Mouse (Mus musculus): ENCODE measurements around the gene Zfp91.
"Not testable (repeated sequence)": the region's sequence is repeated elsewhere in the genome, so short reads cannot be mapped to it uniquely, and the experiment has no call there.

Gene Zfp91

DNA sequence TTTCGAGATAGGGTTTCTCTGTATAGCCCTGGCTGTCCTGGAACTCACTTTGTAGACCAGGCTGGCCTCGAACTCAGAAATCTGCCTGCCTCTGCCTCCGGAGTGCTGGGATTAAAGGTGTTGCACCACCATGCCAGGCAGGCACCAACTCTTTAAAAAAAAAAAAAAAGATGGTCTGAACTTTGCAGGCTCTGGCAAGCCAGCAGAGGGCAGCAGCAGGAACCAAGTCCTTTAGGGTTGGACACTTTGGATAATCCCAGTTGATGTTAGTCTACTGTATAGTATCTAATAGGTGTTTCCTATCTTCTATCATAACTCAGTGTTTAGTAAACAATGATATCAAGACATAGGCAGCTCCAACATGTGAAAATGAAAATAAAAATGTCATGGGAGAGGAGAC, 73.6 kb downstream of the Zfp91 start:
- in situ Hi-C loops (cut with MboI; ENCODE audit: low pct_unique_long_range_greater_than_20kb in 1 of 2, low sequenced_read_pairs in 2 of 2, unreplicated experiment in 1 of 2) = no loop called here

DNA sequence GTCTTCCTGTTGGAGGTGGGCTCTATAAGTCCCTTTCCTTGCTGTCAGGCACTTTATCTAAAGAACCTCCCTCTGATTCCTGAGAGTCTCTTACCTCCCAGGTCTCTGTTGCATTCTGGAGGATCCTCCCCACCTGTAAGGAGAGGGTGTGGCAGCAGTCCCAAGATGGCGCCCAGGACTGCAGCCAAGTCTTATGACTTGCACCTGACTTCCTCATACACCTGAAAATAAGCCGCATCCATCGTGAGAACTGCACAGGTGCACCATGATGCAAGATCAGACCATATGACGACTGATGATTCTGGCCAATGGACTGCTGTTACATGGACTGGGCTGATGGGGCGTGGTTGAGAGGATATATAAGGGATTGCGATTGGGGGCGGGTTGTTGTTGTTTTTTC, 74.3 kb downstream of the Zfp91 start:
- in situ Hi-C loops (cut with MboI; ENCODE audit: low pct_unique_long_range_greater_than_20kb in 1 of 2, low sequenced_read_pairs in 2 of 2, unreplicated experiment in 1 of 2) = not testable (repeated sequence)

- in situ Hi-C loops (cut with MboI; ENCODE audit: low pct_unique_long_range_greater_than_20kb in 1 of 2, low sequenced_read_pairs in 2 of 2, unreplicated experiment in 1 of 2) = not testable (repeated sequence)
These were observed 75.0 kb downstream of the Zfp91 start for GRCm38 (mm10) chr19:12720919-12721318.

GRCm38 (mm10) chr19:12720463-12720862, 75.5 kb downstream of the Zfp91 start:
- in situ Hi-C loops (cut with MboI; ENCODE audit: low pct_unique_long_range_greater_than_20kb in 1 of 2, low sequenced_read_pairs in 2 of 2, unreplicated experiment in 1 of 2) = no loop called here

DNA sequence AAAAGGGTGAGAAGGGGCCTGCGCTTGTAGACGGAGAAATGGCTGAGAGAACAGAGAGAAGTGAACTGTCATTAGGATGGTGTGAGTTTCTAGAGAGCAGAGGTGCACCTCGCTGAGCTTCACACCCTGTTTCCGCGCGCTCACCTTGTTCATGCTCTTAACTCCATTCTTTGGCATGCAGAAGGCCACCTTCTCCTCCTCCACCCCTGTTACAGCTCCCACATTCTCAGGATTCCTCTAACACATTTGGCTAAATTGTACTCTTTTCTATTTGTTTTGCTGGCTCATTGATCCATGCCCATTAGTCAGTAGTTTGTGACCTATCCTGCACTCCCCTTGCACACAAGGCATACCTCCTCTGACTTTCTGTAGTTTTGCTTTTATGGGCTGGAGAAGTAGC, 76.7 kb downstream of the Zfp91 start:
- in situ Hi-C loops (cut with MboI; ENCODE audit: low pct_unique_long_range_greater_than_20kb in 1 of 2, low sequenced_read_pairs in 2 of 2, unreplicated experiment in 1 of 2) = no loop called here
